8 mouse cellular contexts compared by ENCODE assay signal in the genomic region with DNA sequence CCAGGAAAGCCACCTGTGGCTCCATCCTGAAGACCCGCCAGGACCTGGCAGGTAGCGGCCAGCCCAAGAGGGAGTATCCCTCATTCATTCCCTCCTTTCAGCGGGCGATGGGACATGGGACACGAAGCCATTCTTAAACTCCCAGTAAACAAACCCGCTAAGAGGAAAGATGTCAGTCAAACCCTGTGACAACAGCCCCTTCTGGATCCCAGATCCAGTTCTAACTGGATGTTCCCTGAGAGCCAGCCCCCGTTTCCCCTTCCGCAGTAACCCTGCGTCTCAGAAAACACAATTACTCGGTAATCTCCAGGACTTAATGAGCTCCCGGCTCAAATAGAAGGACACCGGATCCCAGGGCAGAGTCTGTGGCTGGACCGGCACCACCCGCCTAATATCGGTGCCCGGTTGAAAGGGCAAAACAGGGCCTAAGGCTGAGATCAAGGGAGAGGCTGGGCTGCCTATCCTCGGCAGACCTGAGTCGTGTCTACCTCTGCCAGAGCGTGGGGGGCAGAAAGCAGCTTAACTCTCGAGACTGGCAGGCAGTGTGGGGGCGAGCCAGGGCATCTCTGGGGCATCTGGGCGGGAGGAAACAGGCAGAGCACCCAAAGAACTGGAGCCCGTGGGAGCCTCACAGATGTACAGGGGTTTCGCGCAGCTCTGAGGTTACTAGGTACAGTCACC. TPM values are rescaled to one million over a fixed set of nuclear protein-coding genes. Genes with fewer than 3 reads are reported as not detected.
DNase-seq lines count a peak whose midpoint lies in the region; ATAC-seq lines count a peak whose summit lies in the region.

No protein-coding gene starts in this region.

- 5% methylated on average over 25 of the region's 25 CpGs for whole genome bisulfite sequencing in heart, embryonic 15.5 days
- WGBS in midbrain, embryonic 10.5 days: 2% methylated on average over 25 of the region's 25 CpGs

- H3K9me3 ChIP-seq in heart, embryonic 15.5 days (replicated peaks): no peaks in the 10 kb centered on the region; the same call in 1 of the 2 replicates
- no peaks in the 10 kb centered on the region for H3K9me3 ChIP-seq in midbrain, embryonic 10.5 days (replicated peaks)

- H3K4me3 ChIP-seq in heart, embryonic 15.5 days: peak overlapping the region; percentile 93
- peak overlapping the region; percentile 76 for H3K4me3 ChIP-seq in midbrain, embryonic 10.5 days

- DNase-seq in layer of hippocampus, adult 11-12 months (ENCODE audit: low spot score): peak; percentile 37
- DNase-seq in layer of hippocampus, adult 9-10 months (ENCODE audit: low spot score): no peak
- DNase-seq in embryo, embryonic 9.5 days (ENCODE audit: extremely low spot score): peak; percentile 38
- DNase-seq in left cerebral cortex, adult 9 months (ENCODE audit: low spot score in 2 of 2): peak; percentile 32 to 38
- DNase-seq in midbrain, embryonic 10.5 days (ENCODE audit: low spot score): peak; percentile 49
- peak; percentile 62 for DNase-seq in testis, postnatal 10 days (ENCODE audit: low spot score)
- no peak for DNase-seq in adrenal gland, adult 18-20 months (ENCODE audit: low spot score in 2 of 2)

- H3K36me3 ChIP-seq in heart, embryonic 15.5 days: no peaks in the 10 kb centered on the region
- H3K36me3 ChIP-seq in midbrain, embryonic 10.5 days: peaks cover 10% of the 10 kb centered on the region; the same call in 1 of the 2 replicates

- H3K9ac ChIP-seq in heart, embryonic 15.5 days: peak overlapping the region; percentile 88

- H3K4me1 ChIP-seq in heart, embryonic 15.5 days (replicated peaks): peaks cover 47% of the 10 kb centered on the region
- H3K4me1 ChIP-seq in midbrain, embryonic 10.5 days: peaks cover 48% of the 10 kb centered on the region

- no peak for ATAC-seq in heart, embryonic 15.5 days (replicated peaks; ENCODE audit: insufficient number of reproducible peaks, insufficient read depth, low FRiP score, low read depth)

- peak overlapping the region; percentile 90 for H3K4me2 ChIP-seq in heart, embryonic 15.5 days

- H3K27ac ChIP-seq in heart, embryonic 15.5 days: peak overlapping the region; percentile 76
- peak overlapping the region; percentile 83 for H3K27ac ChIP-seq in midbrain, embryonic 10.5 days (replicated peaks)

- H3K27me3 ChIP-seq in heart, embryonic 15.5 days: no peaks in the 10 kb centered on the region
- peaks cover 7% of the 10 kb centered on the region; the same call in 1 of the 2 replicates for H3K27me3 ChIP-seq in midbrain, embryonic 10.5 days (ENCODE audit: low read depth, poor library complexity, severe bottlenecking)

RNA-seq across cellular contexts. Expression of a gene that starts 0.9 kb away (rescaled TPM):
- polyA plus RNA-seq in heart, embryonic 15.5 days (2015; fragmentation: Nextera tagmentation; extraction: Ambion mirVana): 54.8 and 68.1 TPM in 2 replicates
- polyA plus RNA-seq in midbrain, embryonic 10.5 days (2016; fragmentation: Nextera tagmentation; extraction: Ambion mirVana): 48.1 and 52.3 TPM in 2 replicates
- 1,000 to 10,000 TPM; 2,973 to 3,724 TPM for total RNA-seq in adrenal gland, adult 18-20 months (2021)

RNA-seq across cellular contexts. Expression of a gene that starts 49.1 kb away (rescaled TPM):
- 0.30 and 0.48 TPM in 2 replicates for polyA plus RNA-seq in heart, embryonic 15.5 days (2015; fragmentation: Nextera tagmentation; extraction: Ambion mirVana)
- polyA plus RNA-seq in midbrain, embryonic 10.5 days (2016; fragmentation: Nextera tagmentation; extraction: Ambion mirVana): 0.56 and 0.57 TPM in 2 replicates
- under 1 TPM; 0.42 to 0.50 TPM for total RNA-seq in adrenal gland, adult 18-20 months (2021)

RNA-seq across cellular contexts. Expression of a gene that starts 50.0 kb away (rescaled TPM):
- polyA plus RNA-seq in heart, embryonic 15.5 days (2015; fragmentation: Nextera tagmentation; extraction: Ambion mirVana): 782 and 963 TPM in 2 replicates
- 957 and 1,129 TPM in 2 replicates for polyA plus RNA-seq in midbrain, embryonic 10.5 days (2016; fragmentation: Nextera tagmentation; extraction: Ambion mirVana)
- total RNA-seq in adrenal gland, adult 18-20 months (2021): 1,000 to 10,000 TPM; 1,721 to 2,004 TPM

Comparison
In these comparisons a context has a peak if more than half of its experiments do, and no peak if none do; other contexts are left out.
1. DNase-seq: peak in layer of hippocampus, adult 11-12 months (single experiment), embryo, embryonic 9.5 days (single experiment), left cerebral cortex, adult 9 months (2 of 2), midbrain, embryonic 10.5 days (single experiment) and testis, postnatal 10 days (single experiment); none in layer of hippocampus, adult 9-10 months (single experiment) and adrenal gland, adult 18-20 months (0 of 2).